21 mouse cellular contexts compared by ENCODE assay signal in the genomic region with DNA sequence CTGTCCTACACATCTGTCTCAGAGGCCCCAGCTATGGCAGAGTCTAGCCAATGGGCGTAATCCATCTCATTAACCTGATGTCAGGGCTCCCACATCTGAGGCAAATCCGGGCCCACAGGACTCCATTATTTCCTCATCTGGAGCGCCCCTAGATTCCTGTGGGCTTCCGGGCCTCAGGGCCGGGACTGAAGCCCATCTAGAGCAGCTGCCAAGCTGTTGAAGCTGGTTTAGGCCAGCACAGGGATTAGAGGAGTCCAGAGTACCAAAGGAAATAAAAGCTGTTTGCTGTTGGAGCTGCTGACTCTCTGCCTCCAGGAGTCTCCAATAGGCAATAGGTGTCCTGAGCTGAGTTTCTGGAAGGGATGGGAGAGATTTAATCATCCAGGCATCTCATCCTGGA. TPM values are rescaled to one million over a fixed set of nuclear protein-coding genes. Genes with fewer than 3 reads are reported as not detected.
"Had no signal": no experiment of that assay in that cellular context is flagged by ENCODE, and none has a peak within 500 bp of the region (broad histone marks: within the 10 kb centered on the region; RNA-seq: fewer than 3 reads in every experiment).

No protein-coding gene starts in this region.

- ATAC-seq: midbrain, embryonic 15.5 days had no signal

- H3K9me3 ChIP-seq: limb, embryonic 10.5 days; liver, embryonic 15.5 days; midbrain, embryonic 10.5 days; midbrain, embryonic 15.5 days; neural tube, embryonic 12.5 days had no signal

- H3K36me3 ChIP-seq: limb, embryonic 10.5 days; liver, embryonic 15.5 days; midbrain, embryonic 10.5 days; midbrain, embryonic 15.5 days; neural tube, embryonic 12.5 days had no signal

- H3K9ac ChIP-seq: liver, embryonic 15.5 days; lung, embryonic 14.5 days; midbrain, embryonic 15.5 days; neural tube, embryonic 12.5 days had no signal

- H3K27ac ChIP-seq: limb, embryonic 10.5 days; liver, embryonic 15.5 days; midbrain, embryonic 10.5 days; midbrain, embryonic 15.5 days; neural tube, embryonic 12.5 days had no signal

- H3K4me1 ChIP-seq: limb, embryonic 10.5 days; liver, embryonic 15.5 days; midbrain, embryonic 10.5 days; midbrain, embryonic 15.5 days; neural tube, embryonic 12.5 days had no signal

- DNase-seq: lung, embryonic 14.5 days; lung, postnatal 10 days; lung, postnatal 4 days; right cerebral cortex, postnatal 4 days; spleen, adult 18-20 months; thymus, adult 18-20 months; thymus, postnatal 14 days had no signal

- H3K4me3 ChIP-seq: limb, embryonic 10.5 days; liver, embryonic 15.5 days; midbrain, embryonic 10.5 days; midbrain, embryonic 15.5 days; neural tube, embryonic 12.5 days had no signal

- H3K4me2 ChIP-seq: liver, embryonic 11.5 days; liver, embryonic 15.5 days; lung, embryonic 14.5 days; midbrain, embryonic 15.5 days; neural tube, embryonic 12.5 days had no signal

- H3K27me3 ChIP-seq: liver, embryonic 15.5 days; midbrain, embryonic 15.5 days; neural tube, embryonic 12.5 days had no signal

RNA-seq across cellular contexts. Expression of a gene that starts 11.2 kb away (rescaled TPM):
- total RNA-seq: layer of hippocampus, adult 8-10 months; layer of hippocampus, postnatal 14 days; left cerebral cortex, adult 18-20 months; left cerebral cortex, postnatal 14 days had no signal
- polyA plus RNA-seq: limb, embryonic 10.5 days; midbrain, embryonic 10.5 days; midbrain, embryonic 15.5 days; neural tube, embryonic 12.5 days; stomach, embryonic 14.5 days had no signal

RNA-seq across cellular contexts. Expression of a gene that starts 17.4 kb away (rescaled TPM):
- total RNA-seq: layer of hippocampus, adult 8-10 months; layer of hippocampus, postnatal 14 days; left cerebral cortex, adult 18-20 months; left cerebral cortex, postnatal 14 days; megakaryocyte, adult 5-6 weeks; monocyte, adult 5-6 weeks; neutrophil, adult 5-6 weeks had no signal
- polyA plus RNA-seq: limb, embryonic 10.5 days had no signal
